Mouse (Mus musculus) myocyte (in vitro differentiated cells): ENCODE measurements around the gene Grk3.

ENCODE experiments used
- CEBPB ChIP-seq: IDR thresholded peaks from 2 replicates; pipeline ENCODE4 v1.6.1; 2011; ENCODE audit warnings: mild to moderate bottlenecking, moderate library complexity; ENCODE audit not compliant: poor library complexity, insufficient read depth, severe bottlenecking
- E2F4 ChIP-seq: IDR thresholded peaks from one replicate; pipeline ENCODE4 v1.6.1; 2011; ENCODE audit warnings: mild to moderate bottlenecking, control low read depth, moderate library complexity; ENCODE audit not compliant: insufficient read depth
- MAX ChIP-seq: IDR thresholded peaks from one replicate; pipeline ENCODE4 v1.6.1; 2011; ENCODE audit warnings: low read depth, mild to moderate bottlenecking, control low read depth
- MYOD1 ChIP-seq, 3 experiments: IDR thresholded peaks; one replicate each; pipeline ENCODE4 v1.6.1; 2011; ENCODE audit warnings: control low read depth in 2 of 3, low read depth in 2 of 3, mild to moderate bottlenecking in 2 of 3, moderate library complexity in 1 of 3; ENCODE audit not compliant: insufficient read length in 2 of 3, control insufficient read depth in 1 of 3
- MYOG ChIP-seq, 3 experiments: IDR thresholded peaks; one replicate each; pipeline ENCODE4 v1.6.1; 2011; ENCODE audit warnings: control low read depth in 2 of 3, low read depth in 2 of 3, mild to moderate bottlenecking in 2 of 3; ENCODE audit not compliant: insufficient read length in 2 of 3, control insufficient read depth in 1 of 3, insufficient read depth in 1 of 3
- POLR2A ChIP-seq: IDR thresholded peaks from one replicate; pipeline ENCODE4 v1.6.1; 2011; ENCODE audit warnings: low read depth, mild to moderate bottlenecking, control low read depth, moderate library complexity; ENCODE audit not compliant: insufficient read length
- POLR2AphosphoS2 ChIP-seq: IDR thresholded peaks from one replicate; pipeline ENCODE4 v1.6.1; 2011; ENCODE audit warnings: low read depth, control low read depth; ENCODE audit not compliant: insufficient read length
- REST ChIP-seq: IDR thresholded peaks from one replicate; pipeline ENCODE4 v1.6.1; 2011; ENCODE audit warnings: mild to moderate bottlenecking, control low read depth, moderate library complexity; ENCODE audit not compliant: insufficient read depth, insufficient read length
- SRF ChIP-seq: IDR thresholded peaks from one replicate; pipeline ENCODE4 v1.6.1; 2011; ENCODE audit warnings: low read depth; ENCODE audit not compliant: control insufficient read depth, insufficient read length
- TCF12 ChIP-seq: IDR thresholded peaks from one replicate; pipeline ENCODE4 v1.6.1; 2011; ENCODE audit warnings: mild to moderate bottlenecking, control low read depth; ENCODE audit not compliant: poor library complexity, insufficient read depth, severe bottlenecking
- TCF3 ChIP-seq: IDR thresholded peaks from one replicate; pipeline ENCODE4 v1.6.1; 2011; ENCODE audit warnings: low read depth, control low read depth; ENCODE audit not compliant: insufficient read length
- USF1 ChIP-seq: IDR thresholded peaks from one replicate; pipeline ENCODE4 v1.6.1; 2011; ENCODE audit warnings: low read depth, mild to moderate bottlenecking, control low read depth, moderate library complexity

DNA sequence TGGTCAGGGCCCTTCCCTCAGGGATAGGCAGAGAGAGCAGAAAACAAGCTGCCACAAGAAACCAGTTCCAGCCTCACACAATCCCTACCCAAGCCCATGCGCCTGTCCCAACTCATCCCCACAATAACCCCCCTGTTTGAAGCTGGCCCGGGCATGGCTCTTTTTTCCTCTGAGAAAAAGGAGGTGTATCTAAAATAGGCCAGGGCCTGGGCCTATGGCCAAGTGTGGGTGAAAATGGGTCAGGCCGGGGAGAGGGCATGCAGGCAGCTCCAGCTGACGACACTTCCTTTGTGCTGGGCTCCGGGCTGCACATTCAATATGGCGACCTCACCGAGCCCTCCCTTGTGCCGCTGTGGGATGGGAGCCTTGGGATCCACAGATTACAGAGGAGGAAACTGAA lies 27.9 kb upstream of the Grk3 start:
- TF ChIP-seq POLR2A (no peak), MAX (no peak), E2F4 (no peak), POLR2AphosphoS2 (no peak), MYOD1 (IDR thresholded peaks at IDR 0.05; ENCODE audit: control insufficient read depth in 1 of 3, insufficient read length in 2 of 3, low read depth in 2 of 3) (no peak), TCF3 (no peak), CEBPB (no peak), USF1 (no peak), MYOG (IDR thresholded peaks at IDR 0.05; ENCODE audit: control insufficient read depth in 1 of 3, insufficient read depth in 1 of 3, insufficient read length in 2 of 3, low read depth in 2 of 3) (no peak), SRF (no peak), TCF12 (no peak), REST (no peak)
